Mouse (Mus musculus): ENCODE results near the gene 1110008L16Rik. TPM values are rescaled to one million over a fixed set of nuclear protein-coding genes. Genes with fewer than 3 reads are reported as not detected.

The 1110008L16Rik gene
- polyA plus RNA-seq, 1 experiment from 2014 or later, result 17.1 TPM

DNA sequence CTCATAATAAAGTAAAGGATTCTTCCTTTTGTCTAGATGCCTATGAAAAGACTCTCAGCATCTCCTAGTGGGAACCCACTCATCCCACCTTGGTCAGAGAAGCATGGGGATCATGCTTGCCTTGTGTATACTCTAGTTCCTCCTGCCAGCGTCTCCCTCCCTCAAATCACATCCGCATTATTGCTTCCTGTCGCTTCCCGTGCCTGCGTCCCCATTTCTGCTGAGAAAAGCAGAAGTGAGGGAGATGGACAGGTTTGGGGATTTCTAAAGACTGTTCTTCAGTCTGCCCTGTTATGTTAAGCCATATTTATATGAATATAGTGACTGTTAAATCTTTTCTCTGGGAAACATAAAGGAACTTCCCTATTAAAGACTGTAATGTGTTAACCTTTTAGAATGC lies 61.6 kb downstream of the 1110008L16Rik start:
- H3K9me3 ChIP-seq (ENCODE audit: low read depth, low read length), result no peaks in the 10 kb centered on the region
- no peaks in the 10 kb centered on the region for H3K4me1 ChIP-seq (ENCODE audit: insufficient read depth)
- 68% methylated on average over 5 of the region's 5 CpGs for WGBS
- no peak for ATAC-seq (ENCODE audit: insufficient read depth)
- no peak overlapping the region for H3K27ac ChIP-seq (ENCODE audit: low read depth)
- H3K4me3 ChIP-seq (ENCODE audit: low read depth, low read length), result no peak overlapping the region
- H3K9ac ChIP-seq, result no peak overlapping the region
- no peak for DNase-seq
- TF ChIP-seq CTCF (IDR thresholded peaks at IDR 0.05; ENCODE audit: low read depth), result no peak
- H3K4me2 ChIP-seq, result no peak overlapping the region
- H3K36me3 ChIP-seq (ENCODE audit: insufficient read depth), result no peaks in the 10 kb centered on the region
- H3K27me3 ChIP-seq (ENCODE audit: insufficient read depth, low read length), result no peaks in the 10 kb centered on the region

DNA sequence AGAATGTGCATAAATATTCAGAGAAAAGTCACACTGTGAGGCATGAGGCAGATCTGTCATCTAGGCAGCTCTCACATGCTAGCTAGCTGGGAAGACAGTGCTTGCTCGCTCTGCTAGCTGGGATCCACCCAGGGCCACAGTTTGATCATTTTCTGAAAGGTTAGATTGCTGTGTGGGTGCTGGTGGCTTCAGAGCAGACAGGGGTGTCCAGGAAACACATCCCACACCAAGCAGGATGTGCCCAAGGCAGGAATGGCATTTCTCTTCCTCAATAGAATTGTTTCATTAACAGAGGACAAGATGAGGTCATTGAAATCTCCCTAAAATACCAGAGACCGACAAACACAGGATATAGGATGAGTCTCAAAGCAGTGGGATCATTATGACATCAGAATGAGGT lies 65.7 kb downstream of the 1110008L16Rik start:
- Histone ChIP-seq H3K9ac (no peak overlapping the region), H3K36me3 (ENCODE audit: insufficient read depth) (no peaks in the 10 kb centered on the region), H3K4me2 (no peak overlapping the region), H3K4me3 (ENCODE audit: low read depth, low read length) (no peak overlapping the region), H3K27me3 (ENCODE audit: insufficient read depth, low read length) (no peaks in the 10 kb centered on the region), H3K27ac (ENCODE audit: low read depth) (no peak overlapping the region), H3K4me1 (ENCODE audit: insufficient read depth) (no peaks in the 10 kb centered on the region), H3K9me3 (ENCODE audit: low read depth, low read length) (no peaks in the 10 kb centered on the region)
- TF ChIP-seq CTCF (IDR thresholded peaks at IDR 0.05; ENCODE audit: low read depth), result no peak
- no peak for ATAC-seq (ENCODE audit: insufficient read depth)
- WGBS, result 70% methylated on average over 2 of the region's 2 CpGs
- DNase-seq, result peak; percentile 27

DNA sequence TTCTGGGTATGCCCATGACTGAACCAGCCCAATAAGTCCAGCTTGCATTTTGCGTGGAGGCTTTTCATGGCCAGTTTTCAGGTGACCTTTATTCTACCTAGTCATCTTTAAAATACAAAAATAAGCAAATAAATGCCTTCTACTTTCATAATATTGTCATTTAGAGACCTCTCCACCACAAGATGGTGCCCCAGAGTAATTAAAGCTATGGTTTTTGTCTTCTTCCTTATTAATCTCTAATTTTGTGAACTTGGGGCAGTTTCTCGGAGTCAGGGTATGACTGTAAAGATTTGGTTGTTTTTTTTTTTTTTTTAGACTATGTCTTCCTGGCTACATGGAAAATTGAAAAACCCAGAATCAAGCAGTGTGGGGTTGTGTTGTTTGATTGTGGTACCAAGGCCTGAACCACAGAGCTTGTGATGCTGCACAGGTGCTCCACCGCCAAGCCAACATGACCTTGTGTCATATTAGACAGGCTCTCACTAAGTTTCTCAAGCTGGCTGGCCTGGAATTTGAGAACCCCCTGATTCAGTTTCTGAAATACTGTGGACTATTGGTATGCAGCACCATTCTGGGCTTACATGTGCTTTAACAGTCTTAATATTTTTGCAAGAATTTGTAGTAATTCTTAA lies 73.2 kb downstream of the 1110008L16Rik start:
- no peaks in the 10 kb centered on the region for H3K36me3 ChIP-seq (ENCODE audit: insufficient read depth)
- DNase-seq (peak; percentile 61), ATAC-seq (ENCODE audit: insufficient read depth) (no peak)
- no peaks in the 10 kb centered on the region for H3K9me3 ChIP-seq (ENCODE audit: low read depth, low read length)
- 73% methylated on average over 3 of the region's 3 CpGs for WGBS
- TF ChIP-seq CTCF (IDR thresholded peaks at IDR 0.05; ENCODE audit: low read depth), result no peak
- no peak overlapping the region for H3K9ac ChIP-seq
- H3K27me3 ChIP-seq (ENCODE audit: insufficient read depth, low read length), result no peaks in the 10 kb centered on the region
- no peak overlapping the region for H3K4me2 ChIP-seq
- no peak overlapping the region for H3K4me3 ChIP-seq (ENCODE audit: low read depth, low read length)
- H3K4me1 ChIP-seq (ENCODE audit: insufficient read depth), result no peaks in the 10 kb centered on the region
- no peak overlapping the region for H3K27ac ChIP-seq (ENCODE audit: low read depth)

DNA sequence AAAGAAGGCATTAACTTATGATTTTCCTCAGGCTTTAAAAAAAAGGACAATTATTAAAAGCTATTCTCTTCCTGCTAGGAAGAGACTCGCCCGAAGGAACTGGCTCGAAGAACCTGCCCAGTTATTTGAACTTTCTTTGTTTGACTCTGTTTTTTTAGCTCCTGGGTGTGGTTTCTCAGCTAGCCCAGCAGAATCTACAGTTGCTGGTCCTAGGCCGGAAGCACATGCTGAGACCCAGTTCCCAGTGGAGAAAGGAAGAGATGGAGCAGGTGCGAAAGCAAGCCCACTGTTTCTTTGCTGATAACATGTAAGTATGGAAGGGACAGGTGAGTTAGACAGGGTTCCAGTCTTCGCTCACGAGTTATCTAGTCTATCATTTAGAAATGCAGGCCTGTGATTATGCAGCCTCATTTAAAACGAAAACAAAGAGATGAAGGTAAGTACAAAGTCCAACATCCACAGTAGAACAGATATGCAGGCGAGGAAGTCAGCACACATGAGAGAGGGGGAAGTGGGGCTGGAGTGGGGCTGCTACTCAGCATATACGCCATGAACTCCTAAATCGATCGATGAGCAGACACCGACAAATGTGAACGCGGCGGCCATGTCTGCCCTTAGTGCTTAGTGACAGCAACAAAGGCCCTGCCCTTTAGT lies 77.7 kb downstream of the 1110008L16Rik start:
- Histone ChIP-seq H3K9me3 (ENCODE audit: low read depth, low read length) (no peaks in the 10 kb centered on the region), H3K9ac (no peak overlapping the region), H3K4me2 (no peak overlapping the region), H3K36me3 (ENCODE audit: insufficient read depth) (no peaks in the 10 kb centered on the region), H3K4me1 (ENCODE audit: insufficient read depth) (no peaks in the 10 kb centered on the region), H3K27ac (ENCODE audit: low read depth) (no peak overlapping the region), H3K27me3 (ENCODE audit: insufficient read depth, low read length) (no peaks in the 10 kb centered on the region), H3K4me3 (ENCODE audit: low read depth, low read length) (no peak overlapping the region)
- DNase-seq (no peak), ATAC-seq (ENCODE audit: insufficient read depth) (no peak)
- 85% methylated on average over 16 of the region's 16 CpGs for WGBS
- no peak for TF ChIP-seq CTCF (IDR thresholded peaks at IDR 0.05; ENCODE audit: low read depth)

DNA sequence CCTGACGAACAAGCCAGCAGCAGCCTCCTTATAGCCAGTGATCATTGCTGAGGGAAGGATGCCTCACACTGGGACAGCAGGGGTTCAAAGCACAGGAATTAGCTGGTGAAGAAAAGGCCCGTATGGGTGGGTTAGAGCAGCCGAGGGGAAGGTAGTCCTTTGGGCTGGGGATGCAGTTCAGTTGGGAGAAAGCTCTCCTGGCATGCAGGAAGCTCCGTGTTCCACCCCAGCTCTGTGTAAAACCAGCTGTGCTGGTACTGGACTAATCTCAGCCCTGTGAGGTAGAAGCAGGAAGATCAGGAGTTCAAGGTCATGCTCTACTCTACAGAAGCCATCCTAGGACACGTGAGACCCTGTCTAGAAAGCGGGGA lies 78.2 kb downstream of the 1110008L16Rik start:
- Histone ChIP-seq H3K27ac (ENCODE audit: low read depth) (no peak overlapping the region), H3K4me1 (ENCODE audit: insufficient read depth) (no peaks in the 10 kb centered on the region), H3K9ac (no peak overlapping the region), H3K36me3 (ENCODE audit: insufficient read depth) (no peaks in the 10 kb centered on the region), H3K9me3 (ENCODE audit: low read depth, low read length) (no peaks in the 10 kb centered on the region), H3K4me3 (ENCODE audit: low read depth, low read length) (no peak overlapping the region), H3K27me3 (ENCODE audit: insufficient read depth, low read length) (no peaks in the 10 kb centered on the region), H3K4me2 (no peak overlapping the region)
- DNase-seq (no peak), ATAC-seq (ENCODE audit: insufficient read depth) (no peak)
- 69% methylated on average over 6 of the region's 6 CpGs for WGBS
- no peak for TF ChIP-seq CTCF (IDR thresholded peaks at IDR 0.05; ENCODE audit: low read depth)

DNA sequence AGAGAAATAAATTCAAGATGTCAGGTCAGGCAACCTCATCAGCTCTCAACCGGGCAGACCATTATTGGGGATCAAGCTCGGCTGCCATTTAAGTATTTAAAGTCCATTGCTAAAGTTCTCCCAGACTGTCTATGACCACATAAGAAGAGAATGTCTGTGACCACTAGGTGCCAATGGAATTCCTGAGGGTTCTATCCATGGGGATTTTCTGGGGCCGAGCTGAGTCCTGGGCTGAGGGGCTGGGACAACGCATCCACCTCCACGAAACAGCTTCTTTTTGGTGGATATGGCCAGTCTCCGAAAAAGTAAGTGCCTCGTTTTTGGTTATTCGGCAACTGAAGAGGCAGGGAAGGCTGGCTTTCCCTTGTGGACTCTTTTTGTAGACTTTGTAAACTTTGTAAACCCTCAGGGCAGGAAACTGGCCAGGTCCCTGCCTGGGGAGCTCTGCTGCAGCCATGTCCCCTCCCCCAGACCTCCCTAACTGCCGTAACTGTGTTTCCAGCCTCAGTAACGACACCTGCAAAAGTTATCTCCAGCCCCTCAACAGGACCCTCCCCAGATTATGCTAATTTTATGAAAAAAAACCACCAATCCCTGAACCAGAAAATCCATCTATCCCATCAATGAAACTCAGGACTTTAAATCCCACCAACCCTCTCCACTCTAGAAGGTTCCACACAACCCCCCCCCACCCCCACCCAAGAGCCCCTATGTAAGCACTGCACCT lies 84.8 kb downstream of the 1110008L16Rik start, which contains the start of gene Psma6:
TSS of gene Psma6 (plus strand) at position 200 of the 727 bp plus-strand sequence.
- Histone ChIP-seq H3K9me3 (ENCODE audit: low read depth, low read length) (no peaks in the 10 kb centered on the region), H3K36me3 (ENCODE audit: insufficient read depth) (no peaks in the 10 kb centered on the region), H3K27ac (ENCODE audit: low read depth) (0 out of 2 replicates have a peak within 1 kb of the TSS, but pooled peaks have one; percentile 12), H3K4me2 (no peak within 1 kb of the TSS), H3K4me3 (ENCODE audit: low read depth, low read length) (no peak within 1 kb of the TSS), H3K4me1 (ENCODE audit: insufficient read depth) (0 out of 2 replicates have a peak, but pooled peaks cover 3% of the 10 kb centered on the region), H3K27me3 (ENCODE audit: insufficient read depth, low read length) (no peaks in the 10 kb centered on the region), H3K9ac (no peak within 1 kb of the TSS)
- ATAC-seq (ENCODE audit: insufficient read depth) (no peak), DNase-seq (no peak)
- TF ChIP-seq CTCF (IDR thresholded peaks at IDR 0.05; ENCODE audit: low read depth), result no peak
- 70% methylated on average over 10 of the region's 10 CpGs for WGBS

DNA sequence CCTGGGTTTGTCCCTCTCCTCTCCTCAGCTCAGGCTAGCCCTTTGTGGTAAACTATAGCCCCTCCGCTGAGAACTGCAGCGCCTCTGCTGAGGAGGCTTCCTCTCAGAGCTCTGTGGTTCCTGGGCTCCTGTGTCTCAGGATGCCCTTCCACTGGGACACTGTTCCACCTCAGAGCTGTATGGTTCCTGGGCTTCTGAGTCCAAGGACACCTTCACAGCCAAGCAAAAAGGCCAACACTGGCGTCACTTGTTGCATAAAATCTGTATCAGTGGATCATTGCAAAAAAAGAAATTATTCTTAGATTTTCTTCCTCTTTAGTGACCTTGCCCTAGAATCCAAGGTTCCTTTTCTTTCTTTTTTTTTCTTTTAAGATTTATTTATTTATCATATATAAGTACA lies 85.4 kb downstream of the 1110008L16Rik start:
- no peak for TF ChIP-seq CTCF (IDR thresholded peaks at IDR 0.05; ENCODE audit: low read depth)
- WGBS, result 83% methylated on average over 3 of the region's 3 CpGs
- Histone ChIP-seq H3K4me2 (no peak overlapping the region), H3K4me1 (ENCODE audit: insufficient read depth) (0 out of 2 replicates have a peak, but pooled peaks cover 3% of the 10 kb centered on the region), H3K9ac (no peak overlapping the region), H3K4me3 (ENCODE audit: low read depth, low read length) (no peak overlapping the region), H3K27me3 (ENCODE audit: insufficient read depth, low read length) (no peaks in the 10 kb centered on the region), H3K9me3 (ENCODE audit: low read depth, low read length) (no peaks in the 10 kb centered on the region), H3K36me3 (ENCODE audit: insufficient read depth) (no peaks in the 10 kb centered on the region), H3K27ac (ENCODE audit: low read depth) (no peak overlapping the region)
- DNase-seq, result no peak
- ATAC-seq (ENCODE audit: insufficient read depth), result no peak
